Mouse (Mus musculus): Measurements from ENCODE around the gene Krt88. TPM values are rescaled to one million over a fixed set of nuclear protein-coding genes. Genes with fewer than 3 reads are reported as not detected.

Krt88 gene
- total RNA-seq, 2 experiments from 2014 or later: not detected

- no peak for DNase-seq (ENCODE audit: extremely low spot score in 1 of 2, low spot score in 1 of 2)
Measured at GRCm38 (mm10) chr15:101472952-101473528, 25.5 kb downstream of the Krt88 start, which contains the start of gene Krt86. TSS of gene Krt86 (plus strand) at chr15:101473478.

GRCm38 (mm10) chr15:101479007-101479665, 31.6 kb downstream of the Krt88 start:
- DNase-seq (ENCODE audit: extremely low spot score in 1 of 2, low spot score in 1 of 2): peak; percentile 48 to 65

GRCm38 (mm10) chr15:101479666-101480060, 32.1 kb downstream of the Krt88 start:
- no peak for DNase-seq (ENCODE audit: extremely low spot score in 1 of 2, low spot score in 1 of 2)

- DNase-seq (ENCODE audit: extremely low spot score in 1 of 2, low spot score in 1 of 2): no peak
Measured at GRCm38 (mm10) chr15:101482056-101482455, 34.5 kb downstream of the Krt88 start.

- DNase-seq (ENCODE audit: extremely low spot score in 1 of 2, low spot score in 1 of 2): no peak
Measured at GRCm38 (mm10) chr15:101483646-101484045, 36.1 kb downstream of the Krt88 start.

- no peak for DNase-seq (ENCODE audit: extremely low spot score in 1 of 2, low spot score in 1 of 2)
Measured at GRCm38 (mm10) chr15:101484939-101485338, 37.4 kb downstream of the Krt88 start.

GRCm38 (mm10) chr15:101485911-101486635, 38.5 kb downstream of the Krt88 start:
- DNase-seq (ENCODE audit: extremely low spot score in 1 of 2, low spot score in 1 of 2): no peak

- DNase-seq (ENCODE audit: extremely low spot score in 1 of 2, low spot score in 1 of 2): no peak
Measured at GRCm38 (mm10) chr15:101491431-101491830, 43.9 kb downstream of the Krt88 start, which contains the start of gene Krt83. TSS of gene Krt83 (minus strand) at chr15:101491512.

GRCm38 (mm10) chr15:101492718-101493117, 45.2 kb downstream of the Krt88 start:
- DNase-seq (ENCODE audit: extremely low spot score in 1 of 2, low spot score in 1 of 2): no peak

- no peak for DNase-seq (ENCODE audit: extremely low spot score in 1 of 2, low spot score in 1 of 2)
Measured at GRCm38 (mm10) chr15:101493713-101494112, 46.2 kb downstream of the Krt88 start.

GRCm38 (mm10) chr15:101494203-101494602, 46.7 kb downstream of the Krt88 start:
- DNase-seq (ENCODE audit: extremely low spot score in 1 of 2, low spot score in 1 of 2): no peak

- no peak for DNase-seq (ENCODE audit: extremely low spot score in 1 of 2, low spot score in 1 of 2)
Measured at GRCm38 (mm10) chr15:101495266-101495665, 47.7 kb downstream of the Krt88 start.

GRCm38 (mm10) chr15:101497181-101497580, 49.6 kb downstream of the Krt88 start:
- DNase-seq (ENCODE audit: extremely low spot score in 1 of 2, low spot score in 1 of 2): no peak

Other genes with a start within 250 kb of the Krt88 start
- gene Grasp, start 223.6 kb upstream of the Krt88 start, total RNA-seq (2021): 10 to 100 TPM; 73.1 to 77.9 TPM
- 10 to 100 TPM; 50.5 to 62.3 TPM for gene Nr4a1, start 193.5 kb upstream of the Krt88 start, total RNA-seq (2021)
- 10 to 100 TPM; 45.2 to 53.9 TPM for gene Atg101, start 163.5 kb upstream of the Krt88 start, total RNA-seq (2021)
- under 1 TPM; 0.22 to 0.42 TPM for gene 6030408B16Rik, start 154.5 kb upstream of the Krt88 start, total RNA-seq (2021)
- gene Krt80, start 77.6 kb upstream of the Krt88 start, total RNA-seq (2021): under 1 TPM; 0.21 to 0.22 TPM
- gene Krt7, start 36.7 kb upstream of the Krt88 start, total RNA-seq (2021): not detected
- under 1 TPM; 0.42 to 0.71 TPM for gene Krt87, start 8.9 kb upstream of the Krt88 start, total RNA-seq (2021)
- not detected for gene Krt81, start 16.0 kb downstream of the Krt88 start, total RNA-seq (2021)
- gene Krt86, start 25.7 kb downstream of the Krt88 start, total RNA-seq (2021): not detected
- not detected for gene Krt83, start 43.8 kb downstream of the Krt88 start, total RNA-seq (2021)
- gene Gm49425, start 69.5 kb downstream of the Krt88 start, total RNA-seq (2021): not detected
- gene Krt84, start 85.1 kb downstream of the Krt88 start, total RNA-seq (2021): not detected
- gene Krt82, start 102.9 kb downstream of the Krt88 start, total RNA-seq (2021): not detected
- gene Krt90, start 115.2 kb downstream of the Krt88 start, total RNA-seq (2021): not detected
- not detected for gene Krt75, start 126.2 kb downstream of the Krt88 start, total RNA-seq (2021)
- gene Gm5414, start 180.4 kb downstream of the Krt88 start, total RNA-seq (2021): not detected
- not detected for gene Gm5478, start 199.6 kb downstream of the Krt88 start, total RNA-seq (2021)
- not detected for gene Krt6b, start 232.5 kb downstream of the Krt88 start, total RNA-seq (2021)
- not detected for gene Krt6a, start 246.6 kb downstream of the Krt88 start, total RNA-seq (2021)